26 mouse cellular contexts compared by ENCODE assay signal in genomic region chr6:141335878-141336277, GRCm38 (mm10).
DNase-seq lines count a peak whose midpoint lies in the region; ATAC-seq and TF ChIP-seq lines count a peak whose summit lies in the region.
"Had no signal": no experiment of that assay in that cellular context is flagged by ENCODE, and none has a peak within 500 bp of the region (broad histone marks: within the 10 kb centered on the region; RNA-seq: fewer than 3 reads in every experiment).

No protein-coding gene starts in this region.

- H3K36me3 ChIP-seq in heart, embryonic 11.5 days (ENCODE audit: control insufficient read depth, insufficient read depth, low read length): no peaks in the 10 kb centered on the region
- H3K36me3 ChIP-seq in heart, embryonic 16.5 days (ENCODE audit: control insufficient read depth, insufficient read depth): no peaks in the 10 kb centered on the region
- no peaks in the 10 kb centered on the region for H3K36me3 ChIP-seq in intestine, postnatal 0 days (ENCODE audit: control insufficient read depth, insufficient read depth)
- H3K36me3 ChIP-seq in hindbrain, embryonic 12.5 days: no peaks in the 10 kb centered on the region
- H3K36me3 ChIP-seq: embryonic facial prominence, embryonic 10.5 days; embryonic facial prominence, embryonic 15.5 days; limb, embryonic 12.5 days; lung, embryonic 15.5 days; midbrain, embryonic 12.5 days; neural tube, embryonic 12.5 days had no signal

- no peaks in the 10 kb centered on the region for H3K9me3 ChIP-seq in heart, embryonic 11.5 days (replicated peaks; ENCODE audit: control insufficient read depth, low read length)
- H3K9me3 ChIP-seq in heart, embryonic 16.5 days (replicated peaks; ENCODE audit: control insufficient read depth, low read length): no peaks in the 10 kb centered on the region
- no peaks in the 10 kb centered on the region for H3K9me3 ChIP-seq in intestine, postnatal 0 days (ENCODE audit: control insufficient read depth)
- H3K9me3 ChIP-seq in hindbrain, embryonic 12.5 days (replicated peaks): no peaks in the 10 kb centered on the region
- H3K9me3 ChIP-seq: embryonic facial prominence, embryonic 10.5 days; embryonic facial prominence, embryonic 15.5 days; forebrain, embryonic 13.5 days; limb, embryonic 12.5 days; lung, embryonic 15.5 days; midbrain, embryonic 12.5 days; neural tube, embryonic 12.5 days had no signal

- no peak for DNase-seq in heart, adult 8-10 months (ENCODE audit: low spot score)
- DNase-seq in R1 (ENCODE audit: low read depth, low spot score): peak; percentile 77
- DNase-seq: adrenal gland, adult 8-10 months; cerebellum, adult 2 months; cerebellum, postnatal 14 days; gastrocnemius, postnatal 10 days; kidney, postnatal 4 days; right cerebral cortex, adult 18-20 months; thymus, adult 2 months; thymus, postnatal 36 days had no signal

- H3K4me3 ChIP-seq in heart, embryonic 11.5 days (ENCODE audit: low read depth, low read length): no peak overlapping the region
- H3K4me3 ChIP-seq in heart, embryonic 16.5 days (ENCODE audit: low read length): no peak overlapping the region
- H3K4me3 ChIP-seq in intestine, postnatal 0 days (ENCODE audit: low read depth, low read length): no peak overlapping the region
- H3K4me3 ChIP-seq in hindbrain, embryonic 12.5 days: no peak overlapping the region
- H3K4me3 ChIP-seq: embryonic facial prominence, embryonic 10.5 days; embryonic facial prominence, embryonic 15.5 days; forebrain, embryonic 13.5 days; limb, embryonic 12.5 days; lung, embryonic 15.5 days; midbrain, embryonic 12.5 days; myocyte; neural tube, embryonic 12.5 days had no signal

- peaks cover 18% of the 10 kb centered on the region for H3K4me1 ChIP-seq in heart, embryonic 11.5 days (ENCODE audit: control insufficient read depth, insufficient read depth, low read length)
- peaks cover 24% of the 10 kb centered on the region for H3K4me1 ChIP-seq in heart, embryonic 16.5 days (ENCODE audit: control insufficient read depth, insufficient read depth, low read length)
- H3K4me1 ChIP-seq in intestine, postnatal 0 days (replicated peaks; ENCODE audit: control insufficient read depth, insufficient read depth, low read length): peaks cover 11% of the 10 kb centered on the region; the same call in 1 of the 2 replicates
- no peaks in the 10 kb centered on the region for H3K4me1 ChIP-seq in hindbrain, embryonic 12.5 days
- H3K4me1 ChIP-seq: embryonic facial prominence, embryonic 15.5 days; forebrain, embryonic 13.5 days; limb, embryonic 12.5 days; midbrain, embryonic 12.5 days; neural tube, embryonic 12.5 days had no signal

- no peak overlapping the region for H3K9ac ChIP-seq in heart, embryonic 11.5 days (ENCODE audit: low read depth, low read length)
- no peak overlapping the region for H3K9ac ChIP-seq in heart, embryonic 16.5 days (ENCODE audit: low read length)
- H3K9ac ChIP-seq in intestine, postnatal 0 days (ENCODE audit: low read depth, low read length): no peak overlapping the region
- no peak overlapping the region for H3K9ac ChIP-seq in hindbrain, embryonic 12.5 days
- H3K9ac ChIP-seq: embryonic facial prominence, embryonic 15.5 days; forebrain, embryonic 13.5 days; hindbrain, embryonic 14.5 days; limb, embryonic 12.5 days; lung, embryonic 15.5 days; midbrain, embryonic 12.5 days; neural tube, embryonic 12.5 days had no signal

- no peak for ATAC-seq in heart, embryonic 11.5 days (replicated peaks; ENCODE audit: insufficient number of reproducible peaks, low FRiP score, low TSS enrichment)
- ATAC-seq in heart, embryonic 16.5 days (replicated peaks; ENCODE audit: extremely low read depth, insufficient read depth, low FRiP score): no peak
- peak; percentile 89 for ATAC-seq in intestine, postnatal 0 days
- ATAC-seq in erythroid progenitor cell, adult 5-6 weeks (replicated peaks; ENCODE audit: low FRiP score, poor library complexity, severe bottlenecking): no peak
- no peak for ATAC-seq in hindbrain, embryonic 12.5 days (ENCODE audit: low FRiP score)
- ATAC-seq: CD4-positive, CD25-positive, alpha-beta regulatory T cell, adult 4 months; forebrain, embryonic 13.5 days had no signal

- WGBS in heart, embryonic 11.5 days (ENCODE audit: insufficient replicate concordance): 39% methylated on average over 1 of the region's 1 CpGs
- 42% methylated on average over 1 of the region's 1 CpGs for WGBS in heart, embryonic 16.5 days
- 41% methylated on average over 1 of the region's 1 CpGs for WGBS in intestine, postnatal 0 days
- WGBS in hindbrain, embryonic 12.5 days: 61% methylated on average over 1 of the region's 1 CpGs

- H3K27ac ChIP-seq in heart, embryonic 11.5 days (ENCODE audit: low read depth, low read length): peak overlapping the region; percentile 29
- peak overlapping the region; percentile 83 for H3K27ac ChIP-seq in heart, embryonic 16.5 days (ENCODE audit: low read length)
- H3K27ac ChIP-seq in intestine, postnatal 0 days (ENCODE audit: low read depth, low read length): peak overlapping the region; percentile 41
- H3K27ac ChIP-seq in hindbrain, embryonic 12.5 days: no peak overlapping the region
- H3K27ac ChIP-seq: embryonic facial prominence, embryonic 10.5 days; embryonic facial prominence, embryonic 15.5 days; forebrain, embryonic 13.5 days; hindbrain, embryonic 14.5 days; limb, embryonic 12.5 days; lung, embryonic 15.5 days; midbrain, embryonic 12.5 days; neural tube, embryonic 12.5 days had no signal

- H3K27me3 ChIP-seq in heart, embryonic 11.5 days (ENCODE audit: control insufficient read depth, insufficient read depth, low read length): no peaks in the 10 kb centered on the region
- H3K27me3 ChIP-seq in heart, embryonic 16.5 days (ENCODE audit: control insufficient read depth, insufficient read depth, low read length): no peaks in the 10 kb centered on the region
- H3K27me3 ChIP-seq in intestine, postnatal 0 days (replicated peaks; ENCODE audit: control insufficient read depth, insufficient read depth, low read length): no peaks in the 10 kb centered on the region
- no peaks in the 10 kb centered on the region for H3K27me3 ChIP-seq in hindbrain, embryonic 12.5 days
- H3K27me3 ChIP-seq: embryonic facial prominence, embryonic 15.5 days; forebrain, embryonic 13.5 days; limb, embryonic 12.5 days; lung, embryonic 15.5 days; midbrain, embryonic 12.5 days; neural tube, embryonic 12.5 days had no signal

- no peak for TF ChIP-seq CTCF in intestine, postnatal 0 days (IDR thresholded peaks at IDR 0.05; ENCODE audit: low read depth)

- no peak overlapping the region for H3K4me2 ChIP-seq in heart, embryonic 11.5 days
- H3K4me2 ChIP-seq in heart, embryonic 16.5 days (ENCODE audit: low read depth, low read length): no peak overlapping the region
- H3K4me2 ChIP-seq in intestine, postnatal 0 days (replicated peaks; ENCODE audit: low read depth): no peak overlapping the region
- no peak overlapping the region for H3K4me2 ChIP-seq in hindbrain, embryonic 12.5 days (replicated peaks)
- H3K4me2 ChIP-seq: embryonic facial prominence, embryonic 15.5 days; forebrain, embryonic 13.5 days; hindbrain, embryonic 14.5 days; limb, embryonic 12.5 days; liver, embryonic 11.5 days; lung, embryonic 15.5 days; midbrain, embryonic 12.5 days; neural tube, embryonic 12.5 days had no signal
